Mouse (Mus musculus) heart, postnatal 0 days (tissue): Measurements from ENCODE around the gene Usp39. TPM values are rescaled to one million over a fixed set of nuclear protein-coding genes. Genes with fewer than 3 reads are reported as not detected.

ENCODE experiments used
- ATAC-seq: fragments of 200-750 bp; cut with Nextera tagmentation; 2 replicates; pipeline ENCODE4 v1.8.0; 2017; ENCODE audit warnings: low read depth, moderate number of reproducible peaks, moderate library complexity; ENCODE audit not compliant: insufficient read depth
- DNase-seq: peaks from one replicate; pipeline ENCODE4 v3.0.0-alpha.2; 2016; ENCODE audit warnings: low spot score
- H3K27ac ChIP-seq: fragments of 300-500 bp; sonication (generic); 2 replicates; pipeline ENCODE4 v1.5.1; 2014; ENCODE audit warnings: low read depth, mild to moderate bottlenecking
- H3K27me3 ChIP-seq: fragments of 300-500 bp; sonication (generic); 2 replicates; pipeline ENCODE4 v1.6.1; 2014; ENCODE audit warnings: low read length, mixed read lengths; ENCODE audit not compliant: control insufficient read depth, insufficient read depth
- H3K36me3 ChIP-seq: fragments of 300-500 bp; sonication (generic); replicated peaks from 2 replicates; pipeline ENCODE4 v1.6.1; 2014; ENCODE audit warnings: low read length, mixed read lengths; ENCODE audit not compliant: control insufficient read depth, insufficient read depth
- H3K4me1 ChIP-seq: fragments of 300-500 bp; sonication (generic); 2 replicates; pipeline ENCODE4 v1.6.1; 2014; ENCODE audit warnings: antibody characterized with exemption; ENCODE audit not compliant: control insufficient read depth, insufficient read depth
- H3K4me2 ChIP-seq: fragments of 300-500 bp; sonication (generic); 2 replicates; pipeline ENCODE4 v1.6.1; 2014; ENCODE audit warnings: low read depth, mild to moderate bottlenecking, low read length, moderate library complexity
- H3K4me3 ChIP-seq: fragments of 300-500 bp; sonication (generic); 2 replicates; pipeline ENCODE4 v1.5.1; 2014; ENCODE audit warnings: low read depth, low read length
- H3K9ac ChIP-seq: fragments of 300-500 bp; sonication (generic); replicated peaks from 2 replicates; pipeline ENCODE4 v1.6.1; 2014; ENCODE audit warnings: low read depth, low read length, mixed read lengths
- H3K9me3 ChIP-seq: fragments of 300-500 bp; sonication (generic); replicated peaks from 2 replicates; pipeline ENCODE4 v1.6.1; 2016; ENCODE audit warnings: low read length; ENCODE audit not compliant: control insufficient read depth
- CTCF ChIP-seq: IDR thresholded peaks from 2 replicates; pipeline ENCODE4 v1.5.1; 2016; ENCODE audit warnings: antibody characterized with exemption, control low read depth, low read depth
- EP300 ChIP-seq: IDR thresholded peaks from 2 replicates; pipeline ENCODE4 v1.6.1; 2016; ENCODE audit warnings: antibody characterized with exemption, low read depth
- WGBS: fragments of 180-500 bp; shearing (Covaris S2); extraction: QIAGEN DNeasy Blood & Tissue Kit; methylation state at CpG from one replicate; pipeline ENCODE4 v1.1.7; 2014; 5-methylcytosine and 5-hydroxymethylcytosine counted together
- polyA plus RNA-seq: library from polyadenylated mRNA; unstranded; fragments of >200 nt; fragmentation: Nextera tagmentation; extraction: Ambion mirVana; gene quantifications from 2 replicates; pipeline ENCODE4 v1.2.1, GENCODE M21; 2015
- total RNA-seq: library from RNA; depleted of rRNA; stranded (reverse); fragments of >200 nt; gene quantifications from 2 replicates; pipeline ENCODE4 v1.2.3, GENCODE M21; 2014; ENCODE audit warnings: low replicate concordance; rRNA removed

Gene Usp39
- total and polyA plus RNA-seq, 2 experiments from 2014 or later: 16.9 to 50.9 TPM

GRCm38 (mm10) chr6:72275527-72275926 lies 69.5 kb downstream of the Usp39 start:
- Histone ChIP-seq H3K36me3 (no peaks in the 10 kb centered on the region), H3K27ac (0 out of 2 replicates have a peak overlapping the region, but pooled peaks have one; percentile 27), H3K9me3 (no peaks in the 10 kb centered on the region), H3K27me3 (no peaks in the 10 kb centered on the region), H3K9ac (no peak overlapping the region), H3K4me1 (peaks cover 23% of the 10 kb centered on the region), H3K4me3 (no peak overlapping the region), H3K4me2 (no peak overlapping the region)
- 63% methylated on average over 4 of the region's 4 CpGs for WGBS
- no peak for DNase-seq
- TF ChIP-seq EP300: no peak
- no peak for TF ChIP-seq CTCF
- ATAC-seq: no peak

- Histone ChIP-seq H3K9ac (no peak overlapping the region), H3K4me3 (no peak overlapping the region), H3K4me2 (no peak overlapping the region), H3K36me3 (no peaks in the 10 kb centered on the region), H3K9me3 (no peaks in the 10 kb centered on the region), H3K4me1 (peaks cover 17% of the 10 kb centered on the region), H3K27ac (no peak overlapping the region), H3K27me3 (no peaks in the 10 kb centered on the region)
- ATAC-seq (no peak), DNase-seq (no peak)
- TF ChIP-seq EP300: no peak
- no peak for TF ChIP-seq CTCF
- WGBS: 56% methylated on average over 6 of the region's 6 CpGs
These were observed 71.8 kb downstream of the Usp39 start for GRCm38 (mm10) chr6:72273153-72273552.

GRCm38 (mm10) chr6:72272161-72272696 lies 72.8 kb downstream of the Usp39 start:
- ATAC-seq: peak; percentile 40; the same call in 1 of the 2 replicates
- no peak overlapping the region for H3K4me2 ChIP-seq
- H3K27me3 ChIP-seq: no peaks in the 10 kb centered on the region
- peaks cover 8% of the 10 kb centered on the region for H3K4me1 ChIP-seq
- no peaks in the 10 kb centered on the region for H3K36me3 ChIP-seq
- no peak overlapping the region for H3K4me3 ChIP-seq
- no peaks in the 10 kb centered on the region for H3K9me3 ChIP-seq
- H3K27ac ChIP-seq: peak overlapping the region; percentile 43; the same call in 1 of the 2 replicates
- no peak for TF ChIP-seq EP300
- TF ChIP-seq CTCF: no peak
- H3K9ac ChIP-seq: no peak overlapping the region
- DNase-seq: no peak
- WGBS: 60% methylated on average over 10 of the region's 10 CpGs

GRCm38 (mm10) chr6:72270952-72271519 lies 73.9 kb downstream of the Usp39 start:
- no peak overlapping the region for H3K4me2 ChIP-seq
- H3K9ac ChIP-seq: no peak overlapping the region
- H3K27ac ChIP-seq: no peak overlapping the region
- H3K9me3 ChIP-seq: no peaks in the 10 kb centered on the region
- peaks cover 6% of the 10 kb centered on the region for H3K4me1 ChIP-seq
- ATAC-seq (no peak), DNase-seq (no peak)
- H3K36me3 ChIP-seq: no peaks in the 10 kb centered on the region
- no peak overlapping the region for H3K4me3 ChIP-seq
- TF ChIP-seq EP300 (no peak), CTCF (no peak)
- H3K27me3 ChIP-seq: no peaks in the 10 kb centered on the region
- 68% methylated on average over 11 of the region's 11 CpGs for WGBS

- no peak for DNase-seq
- H3K4me2 ChIP-seq: no peak overlapping the region
- H3K9ac ChIP-seq: no peak overlapping the region
- no peaks in the 10 kb centered on the region for H3K9me3 ChIP-seq
- no peaks in the 10 kb centered on the region for H3K27me3 ChIP-seq
- 78% methylated on average over 5 of the region's 5 CpGs for WGBS
- peaks cover 6% of the 10 kb centered on the region for H3K4me1 ChIP-seq
- H3K36me3 ChIP-seq: no peaks in the 10 kb centered on the region
- no peak overlapping the region for H3K27ac ChIP-seq
- no peak for ATAC-seq
- no peak for TF ChIP-seq CTCF
- no peak overlapping the region for H3K4me3 ChIP-seq
These were observed 74.7 kb downstream of the Usp39 start for GRCm38 (mm10) chr6:72270258-72270657.

Other genes starting within 250 kb of the Usp39 start
- 6.3 and 13.0 TPM in 2 replicates for gene St3gal5, start 247.6 kb downstream of the Usp39 start, total RNA-seq
- 24.7 and 25.3 TPM in 2 replicates for gene St3gal5, start 247.6 kb downstream of the Usp39 start, polyA plus RNA-seq
- 4.5 and 14.7 TPM in 2 replicates for gene Atoh8, start 109.6 kb downstream of the Usp39 start, total RNA-seq
- gene Atoh8, start 109.6 kb downstream of the Usp39 start, polyA plus RNA-seq: 7.1 and 8.6 TPM in 2 replicates
- gene Sftpb, start 40.6 kb downstream of the Usp39 start, total RNA-seq: 0.84 and 1.7 TPM in 2 replicates
- 0.33 and 0.55 TPM in 2 replicates for gene Sftpb, start 40.6 kb downstream of the Usp39 start, polyA plus RNA-seq
- gene 0610030E20Rik, start 2.1 kb upstream of the Usp39 start, total RNA-seq: 7.3 and 12.0 TPM in 2 replicates
- 11.9 and 12.9 TPM in 2 replicates for gene 0610030E20Rik, start 2.1 kb upstream of the Usp39 start, polyA plus RNA-seq
- gene Tmem150a, start 10.3 kb upstream of the Usp39 start, total RNA-seq: 18.2 and 23.2 TPM in 2 replicates
- gene Tmem150a, start 10.3 kb upstream of the Usp39 start, polyA plus RNA-seq: 8.0 and 9.7 TPM in 2 replicates
- gene Rnf181, start 21.8 kb upstream of the Usp39 start, total RNA-seq: 53.5 and 65.0 TPM in 2 replicates
- gene Rnf181, start 21.8 kb upstream of the Usp39 start, polyA plus RNA-seq: 74.9 and 81.3 TPM in 2 replicates
- gene Vamp5, start 35.3 kb upstream of the Usp39 start, total RNA-seq: 19.5 and 39.8 TPM in 2 replicates
- gene Vamp5, start 35.3 kb upstream of the Usp39 start, polyA plus RNA-seq: 49.0 and 52.9 TPM in 2 replicates
- gene Vamp8, start 45.5 kb upstream of the Usp39 start, total RNA-seq: 69.8 and 109 TPM in 2 replicates
- 174 and 175 TPM in 2 replicates for gene Vamp8, start 45.5 kb upstream of the Usp39 start, polyA plus RNA-seq
- gene Ggcx, start 69.1 kb upstream of the Usp39 start, total RNA-seq: 16.8 and 21.9 TPM in 2 replicates
- 13.2 and 16.8 TPM in 2 replicates for gene Ggcx, start 69.1 kb upstream of the Usp39 start, polyA plus RNA-seq
- 111 and 123 TPM in 2 replicates for gene Mat2a, start 94.4 kb upstream of the Usp39 start, total RNA-seq
- 200 and 229 TPM in 2 replicates for gene Mat2a, start 94.4 kb upstream of the Usp39 start, polyA plus RNA-seq
- not detected in 2 replicates for gene Sh2d6, start 176.5 kb upstream of the Usp39 start, total RNA-seq
- not detected in 2 replicates for gene Sh2d6, start 176.5 kb upstream of the Usp39 start, polyA plus RNA-seq
- gene Capg, start 199.2 kb upstream of the Usp39 start, total RNA-seq: 25.1 and 53.6 TPM in 2 replicates
- 24.9 and 25.9 TPM in 2 replicates for gene Capg, start 199.2 kb upstream of the Usp39 start, polyA plus RNA-seq